Mouse (Mus musculus) liver, embryonic 11.5 days (tissue): ENCODE measurements around the gene Spats1. TPM values are rescaled to one million over a fixed set of nuclear protein-coding genes. Genes with fewer than 3 reads are reported as not detected.
"Not testable (repeated sequence)": the region's sequence is repeated elsewhere in the genome, so short reads cannot be mapped to it uniquely, and the experiment has no call there.

Experiments used
- ATAC-seq: fragments of 200-750 bp; cut with Nextera tagmentation; replicated peaks from 2 replicates; pipeline ENCODE4 v1.8.0; 2017; ENCODE audit warnings: moderate number of reproducible peaks, mild to moderate bottlenecking, moderate TSS enrichment, moderate library complexity; ENCODE audit not compliant: low FRiP score
- DNase-seq: peaks from one replicate; pipeline ENCODE4 v3.0.0-alpha.2; 2017; ENCODE audit warnings: low spot score
- H3K27ac ChIP-seq: fragments of 300-500 bp; sonication (generic); 2 replicates; pipeline ENCODE4 v1.5.1; 2014; ENCODE audit warnings: mild to moderate bottlenecking, low read depth, low read length, control low read depth
- H3K27me3 ChIP-seq: fragments of 300-500 bp; sonication (generic); replicated peaks from 2 replicates; pipeline ENCODE4 v1.6.1; 2014; ENCODE audit warnings: low read length, mixed read lengths; ENCODE audit not compliant: control insufficient read depth, insufficient read depth
- H3K36me3 ChIP-seq: fragments of 300-500 bp; sonication (generic); 2 replicates; pipeline ENCODE4 v1.6.1; 2014; ENCODE audit warnings: mild to moderate bottlenecking, low read length, moderate library complexity, mixed read lengths; ENCODE audit not compliant: control insufficient read depth, insufficient read depth
- H3K4me1 ChIP-seq: fragments of 300-500 bp; sonication (generic); replicated peaks from 2 replicates; pipeline ENCODE4 v1.6.1; 2014; ENCODE audit warnings: low read length, mixed read lengths; ENCODE audit not compliant: control insufficient read depth, insufficient read depth
- H3K4me2 ChIP-seq: fragments of 300-500 bp; sonication (generic); 2 replicates; pipeline ENCODE4 v1.6.1; 2014; ENCODE audit warnings: mild to moderate bottlenecking, control low read depth, moderate library complexity
- H3K4me3 ChIP-seq: fragments of 300-500 bp; sonication (generic); 2 replicates; pipeline ENCODE4 v1.5.1; 2014; ENCODE audit warnings: low read depth, low read length, control low read depth
- H3K9ac ChIP-seq: fragments of 300-500 bp; sonication (generic); 2 replicates; pipeline ENCODE4 v1.6.1; 2014; ENCODE audit warnings: low read depth, low read length, control low read depth
- H3K9me3 ChIP-seq: fragments of 300-500 bp; sonication (generic); 2 replicates; pipeline ENCODE4 v1.6.1; 2016; ENCODE audit warnings: low read length, inconsistent platforms, mixed read lengths; ENCODE audit not compliant: control insufficient read depth
- WGBS: fragments of 180-500 bp; shearing (Covaris S2); extraction: QIAGEN DNeasy Blood & Tissue Kit; methylation state at CpG from one replicate; pipeline ENCODE4 v1.1.7; 2014; 5-methylcytosine and 5-hydroxymethylcytosine counted together
- polyA plus RNA-seq: library from polyadenylated mRNA; unstranded; fragments of >200 nt; fragmentation: Nextera tagmentation; extraction: Ambion mirVana; gene quantifications from 2 replicates; pipeline ENCODE4 v1.2.1, GENCODE M21; 2014

Spats1 gene
- polyA plus RNA-seq, 1 experiment from 2014 or later = 0.40 TPM

GRCm38 (mm10) chr17:45462506-45462905 lies 12.7 kb downstream of the Spats1 start:
- H3K36me3 ChIP-seq = no peaks in the 10 kb centered on the region
- H3K9ac ChIP-seq = no peak overlapping the region
- H3K4me3 ChIP-seq = no peak overlapping the region
- ATAC-seq (no peak), DNase-seq (no peak)
- no peaks in the 10 kb centered on the region for H3K27me3 ChIP-seq
- no peak overlapping the region for H3K4me2 ChIP-seq
- 83% methylated on average over 4 of the region's 4 CpGs for whole genome bisulfite sequencing
- H3K27ac ChIP-seq = no peak overlapping the region
- no peaks in the 10 kb centered on the region for H3K4me1 ChIP-seq
- H3K9me3 ChIP-seq = no peaks in the 10 kb centered on the region; the same call in 1 of the 2 replicates

GRCm38 (mm10) chr17:45459062-45459461 lies 16.2 kb downstream of the Spats1 start:
- Histone ChIP-seq H3K4me2 (no peak overlapping the region), H3K27ac (no peak overlapping the region), H3K27me3 (no peaks in the 10 kb centered on the region), H3K36me3 (no peaks in the 10 kb centered on the region), H3K9ac (no peak overlapping the region), H3K4me1 (no peaks in the 10 kb centered on the region), H3K9me3 (no peaks in the 10 kb centered on the region), H3K4me3 (no peak overlapping the region)
- no peak for DNase-seq
- no peak for ATAC-seq
- 82% methylated on average over 7 of the region's 8 CpGs for WGBS

DNA sequence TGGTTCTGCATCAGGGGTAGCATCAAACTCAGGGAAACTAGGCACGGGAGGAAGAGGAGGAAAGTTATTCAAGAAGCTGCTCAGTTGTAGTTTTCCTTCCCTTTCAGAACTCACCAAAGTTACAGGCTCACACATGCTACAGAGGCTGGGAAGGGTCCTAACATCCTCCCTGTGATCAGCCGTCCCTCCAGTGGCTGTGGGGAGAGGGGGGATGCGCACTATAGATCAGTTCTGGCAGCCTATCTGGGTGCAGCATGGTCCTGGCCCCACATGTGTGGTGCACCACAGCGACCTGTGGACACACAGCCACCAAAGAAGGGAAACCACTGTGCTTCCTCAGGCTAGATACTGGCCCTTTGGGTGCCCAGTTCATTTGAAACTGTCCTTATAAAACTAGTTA lies 16.7 kb downstream of the Spats1 start:
- Histone ChIP-seq H3K27me3 (no peaks in the 10 kb centered on the region), H3K4me3 (no peak overlapping the region), H3K9me3 (no peaks in the 10 kb centered on the region), H3K36me3 (no peaks in the 10 kb centered on the region), H3K9ac (no peak overlapping the region), H3K4me1 (no peaks in the 10 kb centered on the region), H3K4me2 (no peak overlapping the region), H3K27ac (no peak overlapping the region)
- ATAC-seq (no peak), DNase-seq (no peak)
- WGBS = 57% methylated on average over 4 of the region's 4 CpGs

- no peak for ATAC-seq
- no peak overlapping the region for H3K27ac ChIP-seq
- H3K36me3 ChIP-seq = no peaks in the 10 kb centered on the region
- no peaks in the 10 kb centered on the region for H3K9me3 ChIP-seq
- no peak overlapping the region for H3K4me2 ChIP-seq
- WGBS = 84% methylated on average over 5 of the region's 5 CpGs
- no peak overlapping the region for H3K9ac ChIP-seq
- H3K4me1 ChIP-seq = no peaks in the 10 kb centered on the region
- no peak overlapping the region for H3K4me3 ChIP-seq
- no peak for DNase-seq
- H3K27me3 ChIP-seq = no peaks in the 10 kb centered on the region
These were observed 17.7 kb downstream of the Spats1 start for GRCm38 (mm10) chr17:45457487-45457886.

DNA sequence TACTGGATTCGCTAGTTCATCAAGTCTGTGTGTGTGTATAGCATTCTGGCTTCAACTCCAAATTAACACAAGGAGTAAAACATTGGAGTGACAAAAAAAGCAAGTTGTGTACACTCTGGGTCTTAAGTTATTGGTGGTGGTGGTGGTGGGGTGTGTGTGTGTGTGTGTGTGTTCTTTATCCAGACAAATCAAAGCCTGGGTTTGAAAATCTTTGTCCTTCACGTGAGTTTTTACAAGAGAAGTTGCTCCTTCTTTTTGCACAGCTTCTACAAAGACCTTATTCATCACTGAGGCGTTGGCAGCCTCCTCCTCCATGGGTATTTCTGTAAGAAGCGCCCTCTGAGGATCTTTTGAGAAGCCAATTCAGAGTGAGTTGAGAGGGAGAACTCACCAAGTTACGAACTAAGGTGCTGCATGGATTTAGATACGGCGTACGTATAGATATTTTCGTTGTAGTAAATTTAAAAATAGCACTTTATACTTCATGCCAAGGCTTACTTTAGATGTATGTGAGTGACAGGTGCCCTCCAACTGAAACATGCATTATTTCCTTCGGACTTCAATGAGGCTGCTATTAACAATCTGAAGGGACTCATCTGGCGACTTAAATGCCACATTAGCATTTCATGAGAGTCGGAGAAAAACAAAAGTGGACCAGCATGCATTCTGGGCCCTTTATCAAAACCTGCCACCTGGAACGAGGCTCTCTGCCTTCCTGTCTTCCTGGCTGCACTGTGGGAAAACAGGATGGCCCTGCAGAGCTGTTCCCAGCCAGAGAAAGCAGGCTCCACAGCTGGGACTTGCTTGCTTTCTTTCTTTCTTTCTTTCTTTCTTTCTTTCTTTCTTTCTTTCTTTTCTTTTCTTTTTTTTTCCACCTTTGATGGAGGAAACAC lies 18.7 kb downstream of the Spats1 start:
- H3K9me3 ChIP-seq = no peaks in the 10 kb centered on the region
- DNase-seq = no peak
- no peak overlapping the region for H3K9ac ChIP-seq
- H3K27me3 ChIP-seq = no peaks in the 10 kb centered on the region
- H3K4me1 ChIP-seq = no peaks in the 10 kb centered on the region
- H3K4me3 ChIP-seq = no peak overlapping the region
- no peak for ATAC-seq
- no peaks in the 10 kb centered on the region for H3K36me3 ChIP-seq
- H3K27ac ChIP-seq = no peak overlapping the region
- WGBS = 67% methylated on average over 13 of the region's 13 CpGs
- no peak overlapping the region for H3K4me2 ChIP-seq

DNA sequence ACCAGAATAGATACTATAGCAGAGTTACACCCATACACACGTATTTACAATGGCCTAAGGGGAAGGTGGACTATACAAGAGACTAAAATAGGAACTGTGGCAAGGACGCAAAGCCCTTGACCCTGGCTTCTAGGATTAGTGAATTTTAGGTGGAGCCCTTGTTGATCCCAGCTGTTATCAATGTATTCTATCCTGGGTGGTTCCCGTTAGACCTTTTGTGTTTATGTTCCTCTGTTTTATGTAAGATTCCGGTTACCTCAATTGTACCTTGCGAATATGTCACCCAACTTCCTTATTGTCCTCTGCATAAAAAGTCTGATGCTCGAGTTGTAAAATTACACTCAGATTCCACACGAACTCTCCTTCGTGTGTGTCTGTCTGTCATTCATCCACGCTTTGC lies 19.4 kb downstream of the Spats1 start:
- not testable (repeated sequence) for H3K4me1 ChIP-seq, H3K27ac ChIP-seq, H3K4me2 ChIP-seq, H3K4me3 ChIP-seq, H3K36me3 ChIP-seq, H3K9me3 ChIP-seq, H3K27me3 ChIP-seq, DNase-seq, ATAC-seq, H3K9ac ChIP-seq
- 85% methylated on average over 8 of the region's 9 CpGs for WGBS

DNA sequence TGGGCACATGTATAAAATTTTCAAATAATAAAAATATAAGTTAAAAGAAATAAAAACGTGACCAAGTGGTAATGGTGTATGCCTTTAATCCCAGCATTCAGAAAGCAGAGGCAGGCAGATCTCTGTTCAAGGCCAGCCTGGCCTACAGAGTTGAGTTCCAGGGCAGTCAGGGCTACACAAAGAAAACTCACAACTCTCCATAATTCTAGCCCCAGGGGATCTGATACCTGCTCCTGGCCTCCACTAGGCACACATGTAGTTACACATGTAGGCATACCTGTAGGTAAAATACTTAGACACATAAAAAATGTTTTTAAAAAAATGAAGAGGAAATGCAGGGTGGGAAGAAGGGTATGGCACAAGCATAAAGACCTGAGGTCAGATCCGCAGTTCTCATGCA lies 20.4 kb downstream of the Spats1 start:
- Histone ChIP-seq H3K27me3 (no peaks in the 10 kb centered on the region), H3K4me2 (no peak overlapping the region), H3K4me3 (no peak overlapping the region), H3K27ac (no peak overlapping the region), H3K4me1 (no peaks in the 10 kb centered on the region), H3K36me3 (no peaks in the 10 kb centered on the region), H3K9me3 (no peaks in the 10 kb centered on the region), H3K9ac (no peak overlapping the region)
- DNase-seq = no peak
- ATAC-seq = no peak
- WGBS = 81% methylated on average over 2 of the region's 2 CpGs

DNA sequence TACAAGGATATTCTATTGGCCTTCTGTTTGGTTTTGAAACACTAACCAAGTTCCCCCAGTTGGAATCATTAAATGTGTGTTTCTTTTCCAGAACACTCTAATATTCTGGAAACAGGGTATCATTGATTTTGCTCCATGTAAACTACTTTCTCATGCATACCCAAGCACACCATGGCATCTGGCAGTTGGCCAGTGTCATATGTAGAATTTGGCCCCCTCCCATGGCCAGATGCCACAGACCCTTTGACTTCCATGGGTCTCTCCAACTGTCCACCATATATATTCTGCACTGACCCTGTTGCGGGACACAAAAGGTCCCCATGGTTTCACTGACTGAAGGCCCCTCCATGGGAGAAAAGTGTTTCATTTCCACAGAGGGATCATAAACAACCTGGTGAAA lies 22.9 kb downstream of the Spats1 start:
- Histone ChIP-seq H3K27me3 (no peaks in the 10 kb centered on the region), H3K4me1 (no peaks in the 10 kb centered on the region), H3K9me3 (no peaks in the 10 kb centered on the region), H3K36me3 (no peaks in the 10 kb centered on the region; the same call in 1 of the 2 replicates), H3K27ac (no peak overlapping the region), H3K4me2 (no peak overlapping the region), H3K4me3 (no peak overlapping the region), H3K9ac (no peak overlapping the region)
- 90% methylated on average over 1 of the region's 1 CpGs for WGBS
- DNase-seq (no peak), ATAC-seq (no peak)

DNA sequence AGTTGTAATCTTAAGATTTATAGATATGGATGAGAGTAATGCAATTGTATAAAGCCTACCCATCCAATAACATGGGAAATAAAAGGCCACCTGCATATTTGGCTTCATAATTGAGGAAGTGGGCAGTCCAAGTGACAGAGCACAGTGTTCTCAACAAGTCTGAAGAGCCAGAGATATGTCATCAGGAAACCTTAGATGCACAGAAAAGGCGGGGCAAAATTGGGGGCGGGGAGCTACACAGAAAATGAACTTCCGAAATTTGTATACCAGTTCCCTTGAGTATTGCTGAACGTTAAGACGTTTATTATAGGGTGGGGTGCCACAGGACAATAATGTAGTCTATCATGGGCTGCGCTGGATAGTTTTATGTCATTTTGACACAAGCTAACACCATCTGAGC lies 25.1 kb downstream of the Spats1 start:
- no peaks in the 10 kb centered on the region for H3K9me3 ChIP-seq
- H3K27ac ChIP-seq = no peak overlapping the region
- ATAC-seq (no peak), DNase-seq (no peak)
- H3K4me1 ChIP-seq = no peaks in the 10 kb centered on the region
- H3K9ac ChIP-seq = no peak overlapping the region
- H3K36me3 ChIP-seq = no peaks in the 10 kb centered on the region; the same call in 1 of the 2 replicates
- H3K4me3 ChIP-seq = no peak overlapping the region
- no peaks in the 10 kb centered on the region for H3K27me3 ChIP-seq
- 79% methylated on average over 6 of the region's 6 CpGs for whole genome bisulfite sequencing
- no peak overlapping the region for H3K4me2 ChIP-seq
